17 mouse cellular contexts compared by ENCODE assay signal in the genomic region with DNA sequence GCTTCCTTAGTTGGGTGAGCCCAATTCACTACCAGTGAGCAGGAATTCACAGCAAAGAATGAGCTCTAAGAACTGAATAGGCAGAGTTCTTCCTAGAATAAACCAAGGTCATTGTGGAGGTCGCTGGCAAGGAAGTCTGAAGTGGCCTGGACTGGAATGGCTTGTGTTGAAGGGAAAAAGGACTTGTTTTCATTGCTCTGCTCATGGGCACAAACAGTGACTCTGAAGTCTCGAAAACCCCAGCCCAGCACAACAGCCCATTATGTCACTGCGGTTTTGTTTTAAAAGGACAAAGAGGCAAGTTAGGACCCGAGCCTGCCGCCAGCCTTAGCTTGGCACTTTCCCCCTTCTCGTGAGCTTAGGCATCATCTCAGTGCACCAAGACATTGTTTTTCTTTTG. TPM values are rescaled to one million over a fixed set of nuclear protein-coding genes. Genes with fewer than 3 reads are reported as not detected.
DNase-seq lines count a peak whose midpoint lies in the region; TF ChIP-seq lines count a peak whose summit lies in the region.
"Had no signal": no experiment of that assay in that cellular context is flagged by ENCODE, and none has a peak within 500 bp of the region (broad histone marks: within the 10 kb centered on the region; RNA-seq: fewer than 3 reads in every experiment).

No protein-coding gene starts in this region.

- no peak overlapping the region for H3K4me3 ChIP-seq in heart, embryonic 10.5 days
- H3K4me3 ChIP-seq in heart, adult 2 months = no peak overlapping the region
- H3K4me3 ChIP-seq: embryonic facial prominence, embryonic 15.5 days; forebrain, embryonic 15.5 days; hindbrain, embryonic 12.5 days; megakaryocyte, embryonic 14.5 days had no signal

- 69% methylated on average over 6 of the region's 6 CpGs for WGBS in heart, embryonic 10.5 days
- WGBS in heart, adult 2 months = 71% methylated on average over 6 of the region's 6 CpGs

- no peaks in the 10 kb centered on the region for H3K27me3 ChIP-seq in heart, embryonic 10.5 days (ENCODE audit: insufficient read depth, poor library complexity, severe bottlenecking)
- no peaks in the 10 kb centered on the region for H3K27me3 ChIP-seq in heart, adult 2 months (ENCODE audit: control insufficient read depth, insufficient read depth, low read length)
- H3K27me3 ChIP-seq: embryonic facial prominence, embryonic 15.5 days; forebrain, embryonic 15.5 days; hindbrain, embryonic 12.5 days had no signal

- no peaks in the 10 kb centered on the region for H3K9me3 ChIP-seq in heart, embryonic 10.5 days
- H3K9me3 ChIP-seq: embryonic facial prominence, embryonic 15.5 days; forebrain, embryonic 15.5 days; hindbrain, embryonic 12.5 days had no signal

- peaks cover 16% of the 10 kb centered on the region for H3K4me1 ChIP-seq in heart, embryonic 10.5 days
- no peaks in the 10 kb centered on the region for H3K4me1 ChIP-seq in heart, adult 2 months (ENCODE audit: control insufficient read depth, insufficient read depth, low read length)
- H3K4me1 ChIP-seq: embryonic facial prominence, embryonic 15.5 days; forebrain, embryonic 15.5 days had no signal

- 0 out of 2 replicates have a peak overlapping the region, but pooled peaks have one; percentile 12 for H3K27ac ChIP-seq in heart, embryonic 10.5 days
- no peak overlapping the region for H3K27ac ChIP-seq in heart, adult 2 months
- H3K27ac ChIP-seq: embryonic facial prominence, embryonic 15.5 days; forebrain, embryonic 15.5 days; hindbrain, embryonic 12.5 days; kidney, postnatal 0 days had no signal

- H3K36me3 ChIP-seq in heart, embryonic 10.5 days = peaks cover 16% of the 10 kb centered on the region; the same call in 1 of the 2 replicates
- no peaks in the 10 kb centered on the region for H3K36me3 ChIP-seq in heart, adult 2 months (ENCODE audit: control insufficient read depth, insufficient read depth, low read length)
- H3K36me3 ChIP-seq: forebrain, embryonic 15.5 days; hindbrain, embryonic 12.5 days had no signal

- no peak for TF ChIP-seq EP300 in heart, adult 2 months (IDR thresholded peaks at IDR 0.05; ENCODE audit: insufficient read depth, low read depth, low read length)

- H3K79me2 ChIP-seq in heart, adult 2 months (replicated peaks; ENCODE audit: control insufficient read depth, insufficient read depth, low read length) = no peaks in the 10 kb centered on the region

- peak; percentile 20 to 84 for DNase-seq in adrenal gland, adult (ENCODE audit: inconsistent age in 2 of 2, low spot score in 1 of 2)
- no peak for DNase-seq in adrenal gland, postnatal 4 days (ENCODE audit: low spot score in 2 of 2)
- DNase-seq in heart, embryonic 10.5 days (ENCODE audit: low spot score) = no peak
- no peak for DNase-seq in heart, adult 2 months
- peak; percentile 17 to 66 for DNase-seq in layer of hippocampus, adult 18-20 months (ENCODE audit: low spot score in 2 of 2)
- no peak for DNase-seq in layer of hippocampus, postnatal 25 days (ENCODE audit: extremely low spot score in 1 of 2, low spot score in 1 of 2)
- DNase-seq in brain, adult 2 months (ENCODE audit: low read depth, low spot score) = peak; percentile 91
- no peak for DNase-seq in gastrocnemius, adult 8-10 months (ENCODE audit: low spot score in 2 of 2)
- DNase-seq: cerebellum, adult 11 months; lung, adult 2 months; thymus, adult 18-20 months had no signal

- TF ChIP-seq CTCF in heart, adult 2 months (IDR thresholded peaks at IDR 0.05) = no peak

- intact Hi-C loops in heart, adult 2 months (cut with DNase I) = no loop called here

- TF ChIP-seq POLR2A in heart, adult 2 months (IDR thresholded peaks at IDR 0.05; ENCODE audit: insufficient read depth, low read depth, low read length) = no peak

- no peak overlapping the region for H3K9ac ChIP-seq in heart, adult 2 months (ENCODE audit: low read depth, low read length)
- H3K9ac ChIP-seq: embryonic facial prominence, embryonic 15.5 days; forebrain, embryonic 15.5 days; hindbrain, embryonic 12.5 days had no signal

RNA-seq across cellular contexts. Expression of a gene that starts 8.5 kb away (rescaled TPM):
- 10 to 100 TPM; 41.5 to 47.1 TPM for total RNA-seq in adrenal gland, postnatal 4 days (2021)
- 1.2 and 2.0 TPM in 2 replicates for polyA plus RNA-seq in heart, embryonic 10.5 days (2016; fragmentation: Nextera tagmentation; extraction: Ambion mirVana)
- under 1 TPM; 0.59 to 0.60 TPM for total RNA-seq in heart, adult 2 months (2021)
- 0.09 and 0.39 TPM in 2 replicates for polyA plus RNA-seq in heart, adult 2 months (2012; rRNA removed)
- total RNA-seq in layer of hippocampus, adult 18-20 months (2021) = 1 to 10 TPM; 2.5 to 3.3 TPM
- total RNA-seq in layer of hippocampus, postnatal 25 days (2021) = 1 to 10 TPM; 2.0 to 2.9 TPM
- under 1 TPM in 3 of 4 experiments, not detected in 1; 0.09 to 0.15 (median 0.13) TPM for total RNA-seq in gastrocnemius, adult 8-10 months (2022)
- total RNA-seq: granulocyte monocyte progenitor cell, adult 5-6 weeks had no signal

Comparison
In these comparisons a context has a peak if more than half of its experiments do, and no peak if none do; other contexts are left out.
1. DNase-seq: peak in adrenal gland, adult (2 of 2), layer of hippocampus, adult 18-20 months (2 of 2) and brain, adult 2 months (single experiment); none in adrenal gland, postnatal 4 days (0 of 2), heart, embryonic 10.5 days (single experiment), heart, adult 2 months (0 of 2), layer of hippocampus, postnatal 25 days (0 of 2) and gastrocnemius, adult 8-10 months (0 of 2).
2. RNA of a gene that starts 8.5 kb away (total RNA-seq): 41.5 to 47.1 TPM in adrenal gland, postnatal 4 days; 2.5 to 3.3 TPM in layer of hippocampus, adult 18-20 months, 2.0 to 2.9 TPM in layer of hippocampus, postnatal 25 days, 0.59 to 0.60 TPM in heart, adult 2 months and 0.09 to 0.15 TPM in gastrocnemius, adult 8-10 months; every median in the first group is over 4 times any median in the second.